Mouse (Mus musculus): ENCODE results near the gene Fam13a.

Gene Fam13a

DNA sequence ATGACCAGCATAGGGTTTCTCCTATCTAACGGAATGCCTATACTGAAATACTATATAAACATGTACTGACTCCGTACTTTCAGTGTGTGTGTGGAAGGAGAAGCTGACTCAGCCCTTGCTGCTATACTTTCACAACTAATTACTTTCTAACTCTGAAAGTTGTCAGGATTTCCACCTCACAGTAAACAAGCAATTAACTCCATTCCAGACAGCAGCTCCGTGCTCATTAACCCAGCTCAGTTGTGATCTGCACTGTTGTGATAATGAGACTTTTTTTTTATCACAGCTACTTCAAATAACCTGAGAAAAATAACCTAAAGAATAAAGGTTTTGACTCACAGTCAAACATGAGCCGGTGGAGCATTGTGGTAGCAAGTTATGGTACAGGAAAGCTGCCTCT is 129.4 kb downstream of the Fam13a start:
- DNase-seq (ENCODE audit: extremely low read depth, low read depth, low spot score), result no peak

DNA sequence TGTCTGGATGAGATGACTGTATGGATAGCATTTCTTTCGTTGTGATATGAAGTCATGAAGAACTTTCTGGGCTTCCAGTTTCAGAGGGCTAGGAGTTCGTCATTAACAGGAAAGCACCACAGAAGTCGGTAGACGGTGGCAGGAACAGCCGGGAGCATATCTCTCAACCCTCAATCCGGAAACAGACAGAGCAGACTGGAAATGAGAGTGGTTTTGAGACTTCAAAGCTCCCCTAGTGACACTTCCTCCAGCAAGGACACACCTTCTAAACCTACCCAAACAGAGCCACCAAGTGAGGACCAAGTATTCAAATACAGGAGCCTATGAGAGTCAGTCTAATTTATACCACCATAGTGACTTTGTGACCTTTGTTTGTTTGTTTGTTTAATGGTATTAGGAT is 131.0 kb downstream of the Fam13a start:
- DNase-seq (ENCODE audit: extremely low read depth, low read depth, low spot score), result no peak

DNA sequence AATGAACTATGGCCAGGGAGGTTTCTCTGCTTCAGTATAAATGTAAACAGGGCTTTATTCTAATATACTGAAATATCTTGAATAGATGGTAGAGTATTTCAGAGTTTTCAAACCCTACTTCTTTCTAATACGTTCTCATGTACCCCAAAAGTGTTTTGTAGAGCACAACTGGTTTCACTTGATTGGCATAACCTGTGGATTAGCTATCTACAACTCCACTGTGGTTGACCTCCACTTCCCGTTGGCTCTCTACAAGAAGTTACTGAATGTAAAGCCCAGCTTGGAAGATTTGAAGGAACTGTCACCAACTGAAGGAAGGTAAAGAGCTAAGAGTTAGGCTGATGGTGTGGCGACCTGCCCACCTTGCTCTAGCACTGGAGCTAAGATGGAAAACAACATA is 134.4 kb downstream of the Fam13a start:
- DNase-seq (ENCODE audit: extremely low read depth, low read depth, low spot score), result no peak

DNA sequence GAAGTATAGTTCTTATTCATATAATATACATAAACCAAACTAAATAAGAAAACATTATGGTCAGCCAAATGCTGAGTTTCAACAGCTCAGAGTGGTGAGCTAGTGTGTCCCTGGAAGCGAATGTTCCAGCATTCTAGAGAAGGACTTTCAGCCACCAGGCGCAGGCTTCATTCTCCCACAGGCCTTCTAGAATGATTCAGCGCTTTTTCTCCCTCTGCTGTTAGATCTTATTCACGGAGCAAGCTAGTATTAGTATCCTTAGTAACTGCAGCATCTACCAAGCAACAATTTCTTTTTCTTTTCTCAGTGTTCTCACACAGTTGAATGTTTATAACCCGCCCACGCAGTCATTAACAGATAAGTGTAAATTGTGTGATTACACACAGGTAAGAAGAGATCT is 142.1 kb downstream of the Fam13a start:
- no peak for DNase-seq (ENCODE audit: extremely low read depth, low read depth, low spot score)

Measured in fat pad, adult 2 months (tissue).